Mouse (Mus musculus) left cerebral cortex, adult 2 months (tissue): Measurements from ENCODE around the gene Trim63. TPM values are rescaled to one million over a fixed set of nuclear protein-coding genes. Genes with fewer than 3 reads are reported as not detected.
"Not testable (repeated sequence)": the region's sequence is repeated elsewhere in the genome, so short reads cannot be mapped to it uniquely, and the experiment has no call there.

Experiments
- DNase-seq, 2 experiments: peaks; one replicate each; pipeline ENCODE4 v3.0.0; 2021 to 2022; ENCODE audit warnings: low spot score in 2 of 2, mixed read lengths in 1 of 2; ENCODE audit errors: extremely low spot score in 1 of 2
- H3K27ac ChIP-seq: fragments of 200-600 bp; 2 replicates; pipeline ENCODE4 v1.8.1; 2022
- H3K4me3 ChIP-seq: fragments of 200-600 bp; 2 replicates; pipeline ENCODE4 v1.8.1; 2022
- CTCF ChIP-seq: fragments of 200-600 bp; IDR thresholded peaks from 2 replicates; pipeline ENCODE4 v1.8.1; 2022; ENCODE audit warnings: antibody characterized with exemption, mild to moderate bottlenecking, moderate library complexity
- intact Hi-C: fragments of 180-260 bp; cut with DNase I; formaldehyde crosslinking; loops from one replicate; pipeline ENCODE4 v1.15.1; 2025
- total RNA-seq, 2 experiments: library from RNA; stranded (reverse); gene quantifications; 2 replicates each; pipeline ENCODE4 v1.2.3; 2021

Trim63 gene
- total RNA-seq, 2 experiments from 2014 or later: 0.21 to 0.25 TPM

DNA sequence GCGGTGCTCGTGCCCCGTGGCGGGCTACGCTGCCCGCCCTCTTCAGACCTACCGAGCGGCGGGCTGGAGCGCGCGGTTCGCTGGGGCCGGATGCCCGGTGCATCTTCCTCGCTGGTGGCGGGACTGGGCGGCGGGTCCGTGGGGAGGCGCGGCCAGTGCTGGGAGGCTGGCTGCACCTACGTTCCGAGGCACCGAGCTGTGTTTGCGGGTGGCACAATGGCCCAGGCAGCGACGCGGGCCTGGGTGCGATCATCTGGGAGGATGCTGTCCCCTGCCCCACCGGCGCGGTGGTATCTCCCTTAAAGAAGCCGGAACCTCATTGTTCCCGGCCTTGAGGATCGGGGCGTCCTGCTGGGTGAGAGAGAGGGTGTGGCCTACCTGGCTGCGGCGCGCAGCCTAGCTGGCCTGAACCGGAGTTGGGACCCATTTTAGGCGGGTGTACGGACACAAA, 27.3 kb upstream of the Trim63 start, which contains the start of gene Pdik1l:
Pdik1l (minus strand) TSS at position 321 of the 451 bp plus-strand sequence.
- H3K4me3 ChIP-seq: peak within 1 kb of the TSS; percentile 86
- intact Hi-C loops: loop anchor here (2.0 to 5.0 kb wide), 4 partner anchors 43 to 185 kb away; partner anchors contain the start of genes Cep85 and Zfp593
- TF ChIP-seq CTCF: no peak; the same call in 1 of the 2 replicates
- peak; percentile 69 to 70 for DNase-seq
- H3K27ac ChIP-seq: peak within 1 kb of the TSS; percentile 96

DNA sequence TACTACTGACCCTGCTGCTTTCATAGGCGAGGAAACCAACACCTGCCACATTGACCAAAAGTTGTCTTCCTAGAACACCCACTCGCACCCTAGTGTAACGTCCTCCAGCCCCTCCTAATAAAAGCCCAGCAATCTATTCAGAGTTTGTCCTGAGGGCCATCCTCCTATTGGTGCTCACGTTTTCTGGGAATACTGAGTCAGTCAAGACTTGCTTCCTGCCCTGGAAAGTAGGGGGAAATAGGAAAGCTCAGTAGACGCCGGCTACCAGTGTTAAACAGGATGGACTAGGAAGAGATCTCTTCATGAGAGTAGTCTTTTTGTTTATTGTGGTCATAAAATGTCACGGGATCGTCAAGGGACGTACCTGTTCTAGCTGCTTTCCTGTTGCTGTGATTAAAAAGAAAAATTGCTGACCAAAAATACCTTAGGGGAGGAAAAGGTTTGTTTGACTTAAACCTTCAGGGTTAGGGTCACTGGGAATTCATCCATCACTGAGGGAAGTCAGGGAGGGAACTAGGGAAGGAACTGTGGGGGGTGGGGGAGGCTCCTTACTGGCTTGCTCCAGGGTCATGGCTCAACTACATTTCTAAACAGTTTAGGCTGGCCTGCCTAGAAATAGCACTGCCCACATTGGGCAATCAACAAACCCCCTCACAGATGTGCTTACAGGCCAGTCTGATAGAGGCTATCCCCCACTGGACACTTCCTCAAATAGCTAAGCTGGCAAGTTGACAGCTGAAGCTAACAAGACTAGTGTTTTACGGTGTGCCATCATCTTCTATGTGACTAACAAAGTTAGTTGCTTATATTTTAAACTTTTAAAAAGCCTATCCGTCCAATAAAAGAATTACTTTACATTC, 26.3 kb upstream of the Trim63 start:
- no peak for TF ChIP-seq CTCF
- Histone ChIP-seq H3K4me3 (peak overlapping the region; percentile 86), H3K27ac (peak overlapping the region; percentile 96; the same call in 1 of the 2 replicates)

DNA sequence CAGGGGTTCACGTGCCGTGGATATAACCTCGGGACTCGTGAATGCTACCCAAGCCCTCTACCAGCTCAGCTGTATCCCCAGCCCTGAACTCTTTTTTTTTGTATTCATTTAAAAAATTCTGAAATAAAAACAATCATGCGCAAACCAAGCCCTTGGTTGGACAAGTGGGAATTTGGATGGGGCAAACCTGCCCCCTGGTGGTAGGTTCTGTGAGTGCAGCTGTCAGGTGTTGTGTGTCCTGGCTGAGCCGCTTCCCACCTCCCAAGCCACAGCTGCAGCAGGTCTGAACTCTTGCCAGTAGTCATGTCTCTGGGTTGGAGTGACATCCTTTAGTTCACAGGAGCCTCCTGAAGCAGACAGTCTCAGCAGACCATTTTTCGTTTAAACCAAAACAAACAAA, 22.9 kb upstream of the Trim63 start:
- TF ChIP-seq CTCF: peak; percentile 87
- Histone ChIP-seq H3K27ac (no peak overlapping the region), H3K4me3 (no peak overlapping the region)
- peak; percentile 65 to 80 for DNase-seq
- intact Hi-C loops: loop anchor here (2.0 kb wide), 1 partner anchor 43 kb away; no protein-coding TSS in a partner anchor

More for the DNA sequence above, 26.3 kb upstream of the Trim63 start:
- intact Hi-C loops: loop anchor here (5.0 kb wide), 2 partner anchors 69 to 184 kb away; no protein-coding TSS in a partner anchor
- DNase-seq: no peak

DNA sequence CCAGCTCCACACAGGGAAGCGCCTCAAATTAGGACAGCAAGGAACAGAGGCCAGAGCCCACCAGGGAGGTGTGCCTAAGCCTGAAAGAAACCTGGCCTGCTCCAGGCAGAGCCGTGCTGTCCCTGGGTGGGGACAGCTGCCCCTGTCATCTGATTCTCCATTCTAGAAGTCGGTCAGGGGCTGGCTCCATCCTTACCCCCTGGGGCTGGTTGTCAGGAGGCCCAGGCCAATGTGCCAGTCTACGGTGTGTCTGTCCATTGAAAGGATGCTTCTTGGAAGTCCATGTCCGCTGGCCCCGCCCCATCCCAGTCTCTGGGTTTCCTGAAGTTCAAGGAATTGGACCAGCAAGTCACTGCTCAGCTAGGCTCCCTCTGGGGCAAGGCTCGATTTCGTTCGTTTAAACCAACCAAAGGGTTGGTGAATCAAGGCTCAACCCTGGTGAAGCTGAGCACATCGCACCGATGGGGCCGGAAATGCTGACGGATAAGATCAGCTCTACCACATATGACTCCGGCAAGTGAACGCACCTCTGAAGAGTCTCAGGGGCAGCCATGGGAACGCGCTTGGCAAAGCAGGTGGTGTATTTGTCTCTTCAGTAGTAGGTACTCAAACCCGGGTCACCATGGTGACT, 21.7 kb upstream of the Trim63 start:
- Histone ChIP-seq H3K27ac (no peak overlapping the region), H3K4me3 (no peak overlapping the region)
- intact Hi-C loops: loop anchor here (2.0 kb wide), 1 partner anchor 44 kb away; no protein-coding TSS in a partner anchor
- no peak for TF ChIP-seq CTCF
- no peak for DNase-seq

DNA sequence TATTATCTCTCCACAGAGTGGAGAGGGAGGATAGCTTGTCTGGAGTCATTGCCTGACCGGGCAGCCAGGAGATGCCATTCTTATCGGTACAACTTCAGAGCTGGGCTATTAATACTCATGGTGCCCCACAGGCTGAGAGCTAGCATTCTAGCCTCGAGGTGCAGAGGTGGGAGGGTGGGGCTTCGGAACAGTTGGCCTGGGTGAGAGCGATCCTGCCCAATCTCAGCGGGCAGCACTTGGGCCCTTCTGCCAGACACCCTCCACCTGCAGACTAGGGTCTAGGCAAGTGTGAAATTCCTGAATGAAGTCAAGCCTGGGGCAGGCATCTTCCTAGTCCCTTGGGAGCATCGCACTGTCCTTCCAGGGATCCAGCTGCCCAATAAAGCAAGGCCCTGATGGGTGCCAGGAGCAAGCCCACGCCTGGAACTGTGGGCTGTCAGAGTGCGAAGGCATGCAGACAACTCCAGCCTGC, 21.2 kb upstream of the Trim63 start:
- Histone ChIP-seq H3K27ac (no peak overlapping the region), H3K4me3 (no peak overlapping the region)
- no peak for DNase-seq
- intact Hi-C loops: loop anchor here (2.0 kb wide), 1 partner anchor 45 kb away; no protein-coding TSS in a partner anchor
- TF ChIP-seq CTCF: no peak

DNA sequence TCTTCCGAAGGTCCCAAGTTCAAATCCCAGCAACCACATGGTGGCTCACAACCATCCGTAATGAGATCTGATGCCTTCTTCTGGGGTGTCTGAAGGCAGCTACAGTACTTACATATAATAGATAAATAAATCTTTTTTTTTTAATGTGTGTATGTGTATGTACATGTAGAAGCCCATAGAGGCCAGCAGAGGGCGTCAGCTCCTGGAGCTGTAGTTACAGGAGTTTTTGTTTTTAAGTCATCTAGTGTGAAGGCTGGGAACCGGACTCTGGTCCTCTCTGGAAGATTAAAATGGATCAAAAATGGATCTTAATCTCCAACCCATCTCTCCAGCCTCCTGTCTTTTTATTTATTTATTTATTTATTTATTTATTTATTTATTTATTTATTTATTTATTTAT, 18.8 kb upstream of the Trim63 start:
- intact Hi-C loops, DNase-seq, H3K27ac ChIP-seq, H3K4me3 ChIP-seq: not testable (repeated sequence)

DNA sequence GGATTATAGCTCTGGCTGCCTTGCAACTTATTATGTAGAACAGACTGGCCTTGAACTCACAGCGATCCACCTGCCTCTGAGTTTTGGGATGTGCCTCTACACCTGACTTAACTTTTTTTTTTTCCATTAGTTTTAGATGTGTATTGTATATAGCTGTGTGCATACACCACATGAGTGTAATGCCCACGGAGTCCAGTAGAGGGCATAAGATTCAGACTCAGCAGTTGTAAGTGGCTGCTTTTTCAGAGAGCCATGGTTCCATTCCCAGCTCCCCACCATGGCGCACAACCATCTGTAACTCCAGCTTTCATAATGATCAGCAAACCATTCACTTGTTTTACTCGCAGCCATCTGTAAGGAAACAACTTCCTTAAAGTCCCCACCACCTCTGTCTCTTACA, 18.4 kb upstream of the Trim63 start:
- DNase-seq: no peak
- no peak overlapping the region for H3K27ac ChIP-seq
- no peak overlapping the region for H3K4me3 ChIP-seq
- intact Hi-C loops: no loop called here
- no peak; the same call in 1 of the 2 replicates for TF ChIP-seq CTCF

DNA sequence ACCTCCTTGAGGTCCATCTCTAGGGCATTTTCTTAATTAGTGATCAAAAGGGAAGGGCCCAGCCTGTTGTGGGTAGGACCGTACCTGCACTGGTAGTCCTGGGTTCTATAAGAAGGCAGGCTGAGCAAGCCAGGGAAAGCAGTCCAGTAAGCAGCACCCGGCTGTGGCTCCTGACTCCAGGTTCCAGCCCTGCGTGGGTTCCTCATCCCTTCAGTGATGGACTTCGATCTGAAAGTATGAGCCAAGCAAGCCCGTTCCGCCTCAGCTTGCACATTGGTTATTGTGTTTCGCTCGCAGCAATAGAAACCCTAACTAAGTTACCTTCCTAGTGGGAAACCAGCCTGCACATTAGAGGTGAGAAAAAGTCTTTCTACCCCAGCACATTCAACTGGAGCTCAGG, 17.6 kb upstream of the Trim63 start:
- intact Hi-C loops: no loop called here
- no peak for DNase-seq
- no peak for TF ChIP-seq CTCF
- no peak overlapping the region for H3K27ac ChIP-seq
- no peak overlapping the region for H3K4me3 ChIP-seq

DNA sequence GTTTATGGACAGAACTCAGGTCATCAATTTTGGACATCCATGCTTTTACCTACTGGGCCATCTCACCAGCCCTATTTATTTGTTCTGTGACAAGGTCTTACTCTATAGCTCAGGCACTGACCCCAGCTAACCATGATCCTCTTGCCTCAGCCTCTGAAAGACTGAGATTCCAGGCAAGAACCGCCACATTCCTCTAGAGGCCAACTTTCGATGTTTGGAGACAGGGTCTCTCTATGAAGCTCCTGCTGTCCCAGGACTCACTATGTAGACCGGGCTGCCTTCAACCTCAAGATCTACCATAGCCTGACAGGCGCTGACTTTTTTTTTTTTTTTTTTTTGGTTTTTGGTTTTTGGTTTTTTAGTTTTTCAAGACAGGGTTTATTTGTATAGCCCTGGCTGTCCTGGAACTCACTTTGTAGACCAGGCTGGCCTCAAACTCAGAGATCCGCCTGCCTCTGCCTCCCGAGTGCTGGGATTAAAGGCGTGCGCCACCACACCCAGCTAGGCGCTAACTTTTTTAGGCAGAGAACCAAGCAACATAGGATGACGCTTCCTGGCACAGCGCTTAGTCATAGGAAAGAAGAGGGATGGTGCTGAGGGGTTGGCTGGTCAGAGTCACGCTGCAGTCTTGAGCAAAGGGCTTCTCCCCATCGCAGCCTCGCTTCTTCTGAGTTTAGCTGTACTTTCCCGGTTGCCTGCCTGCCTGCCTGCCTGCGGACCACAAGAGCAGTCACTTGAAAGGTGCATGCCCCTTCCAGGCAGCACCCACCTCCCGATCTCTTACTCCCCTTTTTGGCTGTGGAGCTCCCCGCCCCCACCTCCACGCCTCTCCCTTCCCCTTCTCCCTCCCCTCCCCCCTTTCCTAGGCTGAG, 16.1 kb upstream of the Trim63 start:
- no peak overlapping the region; the same call in 1 of the 2 replicates for H3K27ac ChIP-seq
- intact Hi-C loops: no loop called here
- DNase-seq: no peak
- TF ChIP-seq CTCF: no peak
- no peak overlapping the region for H3K4me3 ChIP-seq

DNA sequence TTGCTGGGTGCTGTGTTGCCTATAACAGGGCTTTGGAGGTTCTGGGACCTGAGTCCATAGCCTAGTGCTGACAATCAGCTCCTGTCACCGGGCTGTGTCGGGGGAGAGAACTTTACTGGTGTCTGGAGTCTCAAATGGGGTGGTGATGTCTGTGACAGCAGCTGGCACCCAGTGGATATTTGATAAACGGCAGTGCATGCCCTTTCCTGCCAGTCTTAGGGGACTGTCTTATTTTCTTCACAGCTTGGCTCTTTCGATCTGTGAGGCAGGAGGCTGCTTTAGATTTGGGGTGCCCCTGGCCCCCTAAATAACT, 15.5 kb upstream of the Trim63 start:
- no peak overlapping the region for H3K4me3 ChIP-seq

DNA sequence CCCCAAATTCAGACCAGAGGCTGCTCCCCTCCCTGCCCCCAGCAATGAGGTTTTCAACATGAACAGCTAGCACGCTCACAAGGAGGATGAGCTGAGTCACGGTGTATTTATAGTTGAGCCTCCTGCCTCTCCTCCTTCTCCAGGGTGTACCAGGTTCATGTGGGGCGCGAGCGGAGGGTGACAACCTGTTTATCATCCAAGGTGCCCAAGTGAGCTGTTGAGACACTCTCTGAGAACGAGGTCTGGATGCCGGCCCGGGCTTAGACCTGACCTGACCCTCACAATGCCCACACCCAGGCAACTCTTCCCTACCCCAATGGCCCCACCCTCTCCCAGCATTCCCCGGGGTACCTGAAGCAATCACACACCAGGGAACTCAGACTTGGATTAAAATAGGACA, 14.6 kb upstream of the Trim63 start:
- intact Hi-C loops: no loop called here
- H3K4me3 ChIP-seq: no peak overlapping the region
- H3K27ac ChIP-seq: peak overlapping the region; percentile 73
- no peak for TF ChIP-seq CTCF
- DNase-seq: peak; percentile 33 to 46

More for the DNA sequence above, 15.5 kb upstream of the Trim63 start:
- TF ChIP-seq CTCF: no peak
- DNase-seq: no peak
- intact Hi-C loops: no loop called here
- peak overlapping the region; percentile 73 for H3K27ac ChIP-seq
